11 mouse cellular contexts compared by ENCODE assay signal in the genomic region with DNA sequence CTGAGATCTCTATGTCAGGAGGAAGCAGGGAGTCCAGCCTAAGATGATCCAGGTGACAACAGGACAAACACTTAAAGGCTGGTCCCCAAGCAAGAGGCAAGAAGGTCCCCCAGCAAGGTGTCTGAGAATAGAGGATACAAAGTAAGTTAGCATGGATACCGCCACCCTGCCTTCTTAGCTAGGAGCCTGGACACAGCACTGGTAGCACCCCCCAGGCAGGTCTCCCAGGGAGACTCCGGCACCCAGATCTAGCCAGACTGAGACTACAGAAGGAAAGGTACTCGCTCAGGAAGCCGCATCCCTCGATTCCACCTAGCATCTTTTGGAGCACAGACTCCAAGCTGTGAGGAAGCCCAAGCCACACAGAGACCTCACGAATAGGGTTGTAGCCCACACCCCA. TPM values are rescaled to one million over a fixed set of nuclear protein-coding genes. Genes with fewer than 3 reads are reported as not detected.
DNase-seq lines count a peak whose midpoint lies in the region; ATAC-seq lines count a peak whose summit lies in the region.
"Had no signal": no experiment of that assay in that cellular context is flagged by ENCODE, and none has a peak within 500 bp of the region (broad histone marks: within the 10 kb centered on the region; RNA-seq: fewer than 3 reads in every experiment).

No protein-coding gene starts in this region.

- H3K36me3 ChIP-seq in kidney, embryonic 16.5 days (ENCODE audit: insufficient read depth, low read length): peaks cover 20% of the 10 kb centered on the region
- peaks cover 41% of the 10 kb centered on the region for H3K36me3 ChIP-seq in forebrain, embryonic 10.5 days (replicated peaks)
- peaks cover 17% of the 10 kb centered on the region for H3K36me3 ChIP-seq in intestine, embryonic 15.5 days
- peaks cover 22% of the 10 kb centered on the region for H3K36me3 ChIP-seq in neural tube, embryonic 12.5 days

- H3K4me2 ChIP-seq in kidney, embryonic 16.5 days (replicated peaks; ENCODE audit: low read depth, low read length): peak overlapping the region; percentile 71
- H3K4me2 ChIP-seq in intestine, embryonic 15.5 days (replicated peaks): peak overlapping the region; percentile 78
- peak overlapping the region; percentile 90 for H3K4me2 ChIP-seq in neural tube, embryonic 12.5 days (replicated peaks)

- no peak for DNase-seq in kidney, adult 8-10 months
- no peak for DNase-seq in forebrain, embryonic 10.5 days (ENCODE audit: extremely low spot score, low spot score)
- DNase-seq in left cerebral cortex, adult 11 months (ENCODE audit: low spot score): no peak
- no peak for DNase-seq in ovary, postnatal 14 days (ENCODE audit: low spot score)
- no peak for DNase-seq in thymus, postnatal 4 days
- DNase-seq: retina, postnatal 1 day had no signal

- H3K9me3 ChIP-seq in kidney, embryonic 16.5 days (ENCODE audit: low read length): 0 out of 2 replicates have a peak, but pooled peaks cover under 1% of the 10 kb centered on the region
- H3K9me3 ChIP-seq in forebrain, embryonic 10.5 days: no peaks in the 10 kb centered on the region
- H3K9me3 ChIP-seq in intestine, embryonic 15.5 days: no peaks in the 10 kb centered on the region
- H3K9me3 ChIP-seq in neural tube, embryonic 12.5 days: no peaks in the 10 kb centered on the region

- peaks cover 21% of the 10 kb centered on the region for H3K4me1 ChIP-seq in kidney, embryonic 16.5 days (ENCODE audit: insufficient read depth, low read length)
- peaks cover 39% of the 10 kb centered on the region for H3K4me1 ChIP-seq in forebrain, embryonic 10.5 days
- peaks cover 27% of the 10 kb centered on the region for H3K4me1 ChIP-seq in intestine, embryonic 15.5 days (replicated peaks)
- H3K4me1 ChIP-seq in neural tube, embryonic 12.5 days: peaks cover 22% of the 10 kb centered on the region

- no peaks in the 10 kb centered on the region for H3K27me3 ChIP-seq in kidney, embryonic 16.5 days (ENCODE audit: insufficient read depth, low read length)
- no peaks in the 10 kb centered on the region for H3K27me3 ChIP-seq in forebrain, embryonic 10.5 days (ENCODE audit: poor library complexity, severe bottlenecking)
- no peaks in the 10 kb centered on the region for H3K27me3 ChIP-seq in intestine, embryonic 15.5 days (replicated peaks)
- no peaks in the 10 kb centered on the region for H3K27me3 ChIP-seq in neural tube, embryonic 12.5 days (replicated peaks)

- H3K27ac ChIP-seq in kidney, embryonic 16.5 days (ENCODE audit: low read length): no peak overlapping the region
- no peak overlapping the region for H3K27ac ChIP-seq in forebrain, embryonic 10.5 days
- H3K27ac ChIP-seq in intestine, embryonic 15.5 days: no peak overlapping the region
- no peak overlapping the region for H3K27ac ChIP-seq in neural tube, embryonic 12.5 days
- H3K27ac ChIP-seq: heart, adult 2 months had no signal

- no peak for ATAC-seq in kidney, embryonic 16.5 days (ENCODE audit: low FRiP score, low TSS enrichment)
- ATAC-seq in intestine, embryonic 15.5 days: no peak
- no peak for ATAC-seq in neural tube, embryonic 12.5 days (ENCODE audit: low FRiP score, low read depth)

- H3K9ac ChIP-seq in kidney, embryonic 16.5 days (replicated peaks; ENCODE audit: low read length): peak overlapping the region; percentile 94; the same call in 1 of the 2 replicates
- H3K9ac ChIP-seq in intestine, embryonic 15.5 days: no peak overlapping the region
- H3K9ac ChIP-seq in neural tube, embryonic 12.5 days: no peak overlapping the region

- 90% methylated on average over 6 of the region's 6 CpGs for WGBS in kidney, embryonic 16.5 days
- 96% methylated on average over 6 of the region's 6 CpGs for WGBS in forebrain, embryonic 10.5 days
- 89% methylated on average over 6 of the region's 6 CpGs for WGBS in intestine, embryonic 15.5 days
- WGBS in neural tube, embryonic 12.5 days: 92% methylated on average over 6 of the region's 6 CpGs

- peak overlapping the region; percentile 84 for H3K4me3 ChIP-seq in kidney, embryonic 16.5 days (ENCODE audit: low read length)
- peak overlapping the region; percentile 95 for H3K4me3 ChIP-seq in forebrain, embryonic 10.5 days
- peak overlapping the region; percentile 94 for H3K4me3 ChIP-seq in intestine, embryonic 15.5 days (replicated peaks)
- peak overlapping the region; percentile 95; the same call in 1 of the 2 replicates for H3K4me3 ChIP-seq in neural tube, embryonic 12.5 days
- H3K4me3 ChIP-seq: heart, adult 2 months had no signal

RNA-seq across cellular contexts. Expression of gene Mier2, which starts 1.8 kb away (rescaled TPM):
- 56.2 and 60.1 TPM in 2 replicates for polyA plus RNA-seq in kidney, embryonic 16.5 days (2015; fragmentation: Nextera tagmentation; extraction: Ambion mirVana)
- polyA plus RNA-seq in forebrain, embryonic 10.5 days (2016; fragmentation: Nextera tagmentation; extraction: Ambion mirVana): 65.0 and 73.5 TPM in 2 replicates
- polyA plus RNA-seq in intestine, embryonic 15.5 days (2015; fragmentation: Nextera tagmentation; extraction: Ambion mirVana): 40.5 and 44.3 TPM in 2 replicates
- polyA plus RNA-seq in neural tube, embryonic 12.5 days (2016; fragmentation: Nextera tagmentation; extraction: Ambion mirVana): 67.4 and 69.5 TPM in 2 replicates

RNA-seq across cellular contexts. Expression of gene Plpp2, which starts 19.6 kb away (rescaled TPM):
- 53.6 and 58.1 TPM in 2 replicates for polyA plus RNA-seq in kidney, embryonic 16.5 days (2015; fragmentation: Nextera tagmentation; extraction: Ambion mirVana)
- 26.0 and 28.8 TPM in 2 replicates for polyA plus RNA-seq in forebrain, embryonic 10.5 days (2016; fragmentation: Nextera tagmentation; extraction: Ambion mirVana)
- polyA plus RNA-seq in intestine, embryonic 15.5 days (2015; fragmentation: Nextera tagmentation; extraction: Ambion mirVana): 106 and 121 TPM in 2 replicates
- 16.2 and 17.9 TPM in 2 replicates for polyA plus RNA-seq in neural tube, embryonic 12.5 days (2016; fragmentation: Nextera tagmentation; extraction: Ambion mirVana)

RNA-seq across cellular contexts. Expression of gene Theg, which starts 34.0 kb away (rescaled TPM):
- not detected in 2 replicates for polyA plus RNA-seq in kidney, embryonic 16.5 days (2015; fragmentation: Nextera tagmentation; extraction: Ambion mirVana)
- polyA plus RNA-seq in forebrain, embryonic 10.5 days (2016; fragmentation: Nextera tagmentation; extraction: Ambion mirVana): not detected in 2 replicates
- polyA plus RNA-seq in intestine, embryonic 15.5 days (2015; fragmentation: Nextera tagmentation; extraction: Ambion mirVana): not detected in 2 replicates
- not detected in 2 replicates for polyA plus RNA-seq in neural tube, embryonic 12.5 days (2016; fragmentation: Nextera tagmentation; extraction: Ambion mirVana)
- polyA plus RNA-seq: liver, embryonic 16.5 days had no signal
